Mouse (Mus musculus): ENCODE data around the gene Jak1. TPM values are rescaled to one million over a fixed set of nuclear protein-coding genes. Genes with fewer than 3 reads are reported as not detected.

The Jak1 gene
- total RNA-seq, 2 experiments from 2014 or later, result 121 to 129 TPM

DNA sequence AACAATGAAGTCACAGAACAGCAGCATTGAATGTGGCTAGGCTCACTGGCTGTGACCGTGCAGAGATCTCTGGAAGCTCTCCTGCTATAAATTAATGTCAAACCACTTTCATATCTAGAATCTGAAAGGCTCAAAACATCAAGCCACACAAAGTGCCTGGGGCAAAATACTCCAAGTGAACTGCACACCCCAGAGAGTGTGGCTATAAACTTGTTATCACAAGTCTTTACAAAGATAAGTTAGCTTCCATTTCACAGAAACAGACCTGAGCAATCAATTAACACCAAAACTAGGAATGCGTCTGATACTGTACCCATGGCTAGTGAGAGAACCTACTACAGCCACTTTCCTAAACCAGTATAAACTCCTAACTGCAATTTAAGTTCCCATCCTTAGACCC, 17.7 kb downstream of the Jak1 start:
- Histone ChIP-seq H3K27ac (no peak overlapping the region), H3K4me3 (no peak overlapping the region)
- DNase-seq (ENCODE audit: extremely low spot score in 1 of 2, low spot score in 2 of 2), result no peak
- intact Hi-C loops (cut with DNase I), result no loop called here
- TF ChIP-seq CTCF (IDR thresholded peaks at IDR 0.05), result no peak

DNA sequence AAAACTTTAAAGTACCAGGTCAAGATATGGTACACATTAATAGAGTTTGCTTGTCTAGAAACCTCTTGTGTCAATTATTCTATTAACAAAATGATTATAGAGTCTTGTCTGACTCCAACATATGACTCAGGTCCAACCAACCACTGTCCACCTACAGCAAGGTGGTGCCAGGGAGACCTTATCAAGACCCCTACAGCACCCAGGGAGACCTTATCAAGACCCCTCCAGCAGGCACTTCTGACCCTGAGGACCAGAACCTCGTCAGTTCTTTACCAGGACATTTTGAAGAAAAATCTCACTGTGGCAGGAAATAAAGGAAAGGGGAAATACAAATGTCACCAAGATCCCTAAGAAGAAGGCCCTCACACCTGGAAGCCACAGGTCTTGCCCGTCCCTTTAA, 18.5 kb downstream of the Jak1 start:
- no peak overlapping the region for H3K4me3 ChIP-seq
- H3K27ac ChIP-seq, result no peak overlapping the region
- DNase-seq (ENCODE audit: extremely low spot score in 1 of 2, low spot score in 2 of 2), result no peak
- intact Hi-C loops (cut with DNase I), result no loop called here
- TF ChIP-seq CTCF (IDR thresholded peaks at IDR 0.05), result no peak

DNA sequence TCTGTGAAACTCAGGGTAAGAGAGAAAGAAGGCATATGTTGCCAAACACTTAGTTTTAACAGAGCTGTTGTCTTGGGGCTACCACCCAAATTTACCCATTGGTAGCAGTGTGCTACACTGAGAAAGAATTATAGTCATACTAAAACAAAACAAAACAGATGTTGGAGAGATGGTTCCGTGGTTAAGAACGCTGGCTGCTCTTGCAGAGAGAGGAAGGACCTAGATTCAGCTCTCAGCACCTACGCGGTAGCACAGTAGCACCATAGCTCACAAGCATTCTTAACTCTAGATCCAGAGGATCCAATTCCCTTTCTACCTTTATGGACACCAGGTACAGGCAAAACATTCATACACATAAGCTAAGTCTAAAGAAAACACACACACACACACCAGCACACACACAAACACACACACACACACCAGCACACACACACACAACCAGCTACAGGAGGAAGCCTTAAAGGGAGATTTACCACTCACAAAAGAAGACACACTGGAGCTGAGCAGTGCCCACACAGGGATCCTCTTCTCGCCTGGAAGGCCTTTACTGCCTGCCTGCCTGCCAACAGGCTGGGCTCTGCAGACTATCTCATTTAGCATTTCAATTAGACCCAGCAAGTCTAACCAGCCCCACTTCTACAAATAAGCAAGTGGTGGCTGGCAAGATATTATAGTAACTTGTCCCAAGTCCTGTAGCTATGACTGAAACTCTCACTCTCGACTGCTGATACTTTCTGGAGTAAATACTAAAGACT, 20.6 kb downstream of the Jak1 start:
- Histone ChIP-seq H3K27ac (no peak overlapping the region; the same call in 1 of the 2 replicates), H3K4me3 (no peak overlapping the region)
- DNase-seq (ENCODE audit: extremely low spot score in 1 of 2, low spot score in 2 of 2), result peak in 1 of 2 experiments; percentile 29
- intact Hi-C loops (cut with DNase I), result no loop called here
- TF ChIP-seq CTCF (IDR thresholded peaks at IDR 0.05), result no peak

DNA sequence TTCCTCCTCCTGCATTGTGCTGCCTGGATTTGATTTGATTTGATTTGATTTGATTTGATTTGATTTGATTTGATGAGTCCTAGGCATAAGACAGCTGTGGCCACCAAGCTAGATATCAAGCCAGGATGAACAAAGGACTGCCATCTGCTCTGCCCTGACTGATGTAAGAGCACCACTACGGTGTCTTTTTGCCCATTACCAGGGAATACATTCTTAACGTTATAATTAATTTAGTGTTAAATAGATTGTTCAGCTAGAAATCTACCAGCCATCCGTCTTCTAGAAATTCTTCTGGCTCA, 24.3 kb downstream of the Jak1 start:
- intact Hi-C loops (cut with DNase I), result no loop called here
- no peak for DNase-seq (ENCODE audit: extremely low spot score in 1 of 2, low spot score in 2 of 2)
- no peak overlapping the region for H3K4me3 ChIP-seq
- TF ChIP-seq CTCF (IDR thresholded peaks at IDR 0.05), result no peak
- no peak overlapping the region for H3K27ac ChIP-seq

DNA sequence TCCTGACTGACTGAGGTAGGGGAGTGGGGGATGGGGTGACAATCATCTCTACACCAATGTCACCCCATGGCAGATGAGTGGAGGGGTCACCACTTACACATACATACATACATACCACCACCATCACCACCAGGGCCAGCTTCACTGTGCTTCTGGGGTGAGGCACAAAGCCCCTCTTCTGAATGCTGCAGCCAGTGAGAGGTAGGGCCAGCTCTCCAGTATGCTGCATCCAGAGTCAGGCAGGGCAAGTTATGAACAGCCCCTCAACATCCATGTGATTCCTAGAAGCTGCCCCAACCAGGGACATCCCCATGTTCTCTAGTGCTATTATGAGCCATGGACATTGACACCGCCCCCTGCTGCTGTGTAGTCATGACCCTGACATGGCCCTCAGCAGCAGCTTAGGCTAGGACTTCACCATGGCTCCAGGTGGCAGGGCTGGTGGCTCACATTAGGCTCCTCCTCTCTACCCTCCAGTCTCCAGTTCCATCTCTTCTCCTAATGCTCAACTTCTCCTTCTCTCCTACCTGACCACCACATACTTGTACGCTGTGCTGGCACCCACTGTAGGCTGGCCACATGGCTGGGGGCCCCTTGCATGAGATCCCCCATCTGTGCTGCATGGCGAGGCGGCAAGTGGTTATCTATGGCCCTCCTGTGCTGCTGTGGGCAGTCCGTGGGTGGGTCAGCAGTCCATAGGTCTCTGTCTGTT, 24.8 kb downstream of the Jak1 start:
- H3K4me3 ChIP-seq, result no peak overlapping the region
- intact Hi-C loops (cut with DNase I), result no loop called here
- TF ChIP-seq CTCF (IDR thresholded peaks at IDR 0.05), result no peak
- no peak overlapping the region for H3K27ac ChIP-seq
- no peak for DNase-seq (ENCODE audit: extremely low spot score in 1 of 2, low spot score in 2 of 2)

DNA sequence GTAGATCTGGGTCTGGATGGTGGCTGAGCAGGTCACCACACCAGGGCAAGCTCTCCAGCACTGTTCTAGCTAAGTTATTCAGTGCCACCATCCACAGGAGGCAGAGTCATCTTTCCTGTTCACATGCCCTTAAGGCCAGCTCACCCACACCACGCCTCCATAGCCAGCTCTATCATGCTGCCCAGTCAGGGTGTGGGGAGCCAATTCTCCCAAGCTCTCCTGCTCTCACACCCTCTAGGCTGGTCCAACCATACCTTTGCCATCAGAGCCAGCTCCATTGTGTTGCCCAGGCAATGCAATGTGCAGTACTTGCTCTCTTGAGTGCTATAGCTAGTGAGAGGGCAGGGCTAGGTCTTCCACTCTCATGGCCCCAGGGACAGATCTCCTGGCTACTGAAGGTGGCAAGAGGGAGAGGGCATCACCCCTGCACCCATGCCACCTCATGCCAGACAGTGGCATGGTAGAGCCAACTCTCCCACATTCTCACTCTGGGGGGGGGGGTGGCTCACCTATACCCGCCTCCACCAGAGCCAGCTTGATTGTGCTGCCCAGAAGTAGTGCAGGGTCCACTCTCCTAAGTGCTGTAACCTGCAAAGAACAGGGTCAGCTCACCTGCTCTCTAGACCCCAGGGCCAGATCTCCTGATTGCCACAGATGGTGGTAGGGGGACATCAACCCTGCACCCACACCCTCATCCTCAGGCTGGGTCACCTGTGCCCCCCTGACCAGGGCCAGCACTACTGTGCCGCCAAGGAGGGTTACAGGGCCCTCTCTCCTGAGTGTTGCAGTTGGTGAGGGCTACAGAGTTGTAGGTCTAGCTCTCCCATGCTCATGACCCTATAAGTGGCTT, 25.5 kb downstream of the Jak1 start:
- TF ChIP-seq CTCF (IDR thresholded peaks at IDR 0.05), result no peak
- H3K4me3 ChIP-seq, result no peak overlapping the region
- no peak for DNase-seq (ENCODE audit: extremely low spot score in 1 of 2, low spot score in 2 of 2)
- intact Hi-C loops (cut with DNase I), result no loop called here
- H3K27ac ChIP-seq, result no peak overlapping the region

DNA sequence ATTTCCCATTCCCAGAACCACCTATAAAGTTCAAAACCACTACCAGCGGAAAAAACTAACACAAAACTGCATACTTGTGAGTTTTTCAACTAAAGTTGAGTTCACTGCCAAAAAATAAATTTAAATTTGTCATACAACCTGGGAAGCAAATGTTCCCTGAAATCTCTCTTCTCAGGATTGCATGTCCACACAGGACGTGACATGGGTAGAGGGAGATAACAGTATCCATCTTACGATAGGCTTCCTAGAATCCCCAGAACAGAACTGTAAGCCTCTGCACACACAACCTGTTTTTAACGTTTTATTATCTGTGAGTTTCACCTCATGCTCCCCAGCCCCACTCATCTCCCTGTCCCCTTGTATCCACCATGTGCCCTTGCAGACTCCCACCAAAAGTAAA, 26.5 kb downstream of the Jak1 start:
- no peak overlapping the region for H3K4me3 ChIP-seq
- TF ChIP-seq CTCF (IDR thresholded peaks at IDR 0.05), result no peak
- intact Hi-C loops (cut with DNase I), result no loop called here
- H3K27ac ChIP-seq, result no peak overlapping the region
- DNase-seq (ENCODE audit: extremely low spot score in 1 of 2, low spot score in 2 of 2), result no peak

DNA sequence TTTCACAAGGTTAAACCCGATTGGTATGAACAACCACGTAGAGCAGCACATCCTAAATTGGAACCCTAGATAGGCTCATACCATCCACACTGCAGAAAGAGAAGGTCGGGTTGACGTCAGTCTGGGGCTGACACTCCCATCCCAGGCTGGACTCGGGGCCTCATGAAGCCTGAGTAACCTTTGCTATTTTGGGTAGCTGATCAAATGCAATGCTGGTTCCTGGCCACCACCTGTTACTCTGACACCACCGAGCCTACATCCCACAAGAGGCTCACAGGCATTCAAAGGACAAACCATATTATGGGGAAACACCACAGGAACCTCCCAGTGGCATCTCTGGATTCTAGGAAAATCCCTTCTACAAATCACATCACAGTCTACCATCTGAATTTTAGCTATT, 28.3 kb downstream of the Jak1 start:
- intact Hi-C loops (cut with DNase I), result loop anchor here (2.0 kb wide), 1 partner anchor 16 kb away; no protein-coding TSS in a partner anchor
- no peak for DNase-seq (ENCODE audit: extremely low spot score in 1 of 2, low spot score in 2 of 2)
- H3K27ac ChIP-seq, result no peak overlapping the region
- TF ChIP-seq CTCF (IDR thresholded peaks at IDR 0.05), result no peak
- H3K4me3 ChIP-seq, result no peak overlapping the region

DNA sequence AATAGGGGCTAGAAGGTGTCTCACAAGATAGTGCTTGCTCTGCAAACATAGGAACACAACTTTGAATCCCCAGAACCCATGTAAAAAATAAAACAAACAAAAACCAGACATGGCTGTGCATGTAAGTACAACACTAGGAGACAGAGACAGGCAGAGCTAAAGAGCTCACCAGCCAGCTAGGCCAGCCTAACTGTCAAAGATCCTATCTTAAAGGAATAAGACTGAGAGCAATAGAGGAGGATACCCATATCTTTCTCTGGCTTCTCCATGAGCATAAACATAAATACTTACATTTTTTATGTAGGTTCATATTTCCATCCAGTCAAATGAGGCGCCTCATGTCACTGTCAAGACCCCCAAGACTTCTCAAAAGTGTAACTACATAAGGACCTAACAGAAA, 29.1 kb downstream of the Jak1 start:
- TF ChIP-seq CTCF (IDR thresholded peaks at IDR 0.05), result no peak
- no peak for DNase-seq (ENCODE audit: extremely low spot score in 1 of 2, low spot score in 2 of 2)
- no peak overlapping the region for H3K4me3 ChIP-seq
- no peak overlapping the region for H3K27ac ChIP-seq
- intact Hi-C loops (cut with DNase I), result loop anchor here (2.0 kb wide), 1 partner anchor 17 kb away; no protein-coding TSS in a partner anchor

DNA sequence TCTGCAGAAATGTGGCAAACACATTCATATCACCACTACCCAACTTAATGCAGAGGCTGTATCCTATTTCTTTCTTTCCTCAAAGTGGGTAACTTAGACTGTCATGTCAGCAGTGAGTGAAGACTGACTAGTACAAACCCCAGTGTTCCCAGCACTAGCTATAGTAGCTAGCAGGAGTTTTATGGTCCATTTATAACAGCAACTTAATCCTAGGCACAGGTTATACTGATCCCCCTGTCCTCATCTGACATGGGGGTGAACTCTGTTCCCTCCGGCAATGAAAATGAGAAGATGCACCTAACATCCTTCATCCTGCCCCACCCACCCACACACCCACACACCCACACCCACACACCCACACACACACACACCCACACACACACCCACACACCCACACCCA, 30.3 kb downstream of the Jak1 start:
- H3K4me3 ChIP-seq, result no peak overlapping the region
- TF ChIP-seq CTCF (IDR thresholded peaks at IDR 0.05), result no peak
- 0 out of 2 replicates have a peak overlapping the region, but pooled peaks have one; percentile 26 for H3K27ac ChIP-seq
- DNase-seq (ENCODE audit: extremely low spot score in 1 of 2, low spot score in 2 of 2), result no peak
- intact Hi-C loops (cut with DNase I), result no loop called here

DNA sequence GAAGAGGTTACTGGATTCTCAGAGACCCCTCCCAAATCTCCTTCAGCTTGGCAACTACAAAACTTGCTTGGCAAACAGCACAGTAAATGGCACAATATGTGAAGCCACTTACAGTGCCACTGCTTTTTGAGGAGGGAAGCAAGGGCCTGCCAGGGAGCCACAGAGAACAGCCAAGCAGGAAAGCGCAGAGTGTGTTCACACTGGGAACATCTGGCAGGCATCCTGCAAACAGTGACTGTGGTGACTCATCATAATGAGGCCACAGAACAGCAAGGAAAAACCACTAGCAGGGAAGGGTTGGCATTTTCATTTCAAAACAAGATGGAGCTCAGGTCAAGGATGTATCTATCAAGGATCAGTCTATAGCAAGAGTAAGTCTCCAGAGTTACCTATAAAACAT, 30.8 kb downstream of the Jak1 start:
- Histone ChIP-seq H3K27ac (0 out of 2 replicates have a peak overlapping the region, but pooled peaks have one; percentile 26), H3K4me3 (no peak overlapping the region)
- peak; percentile 32 to 38 for DNase-seq (ENCODE audit: extremely low spot score in 1 of 2, low spot score in 2 of 2)
- TF ChIP-seq CTCF (IDR thresholded peaks at IDR 0.05), result no peak
- intact Hi-C loops (cut with DNase I), result no loop called here

DNA sequence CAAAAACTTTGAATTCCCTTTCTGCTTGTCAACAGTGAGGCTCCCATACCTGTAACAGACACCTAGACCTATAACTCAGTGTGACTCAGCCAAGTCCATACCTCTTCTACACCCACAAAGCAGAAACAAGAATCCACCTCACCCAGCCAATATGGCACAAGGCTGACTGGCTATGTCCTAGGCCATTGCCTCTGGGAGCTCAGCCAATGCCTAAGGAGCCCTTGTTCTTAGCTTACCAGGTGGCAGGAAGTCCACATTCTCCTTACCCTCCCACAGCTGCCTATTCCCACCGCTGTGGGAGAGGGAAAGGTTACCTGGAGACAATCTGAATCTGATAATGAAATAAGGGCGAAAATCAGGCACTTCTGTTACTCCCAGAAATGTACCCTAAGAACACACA, 34.5 kb downstream of the Jak1 start:
- DNase-seq (ENCODE audit: extremely low spot score in 1 of 2, low spot score in 2 of 2), result no peak
- TF ChIP-seq CTCF (IDR thresholded peaks at IDR 0.05), result no peak
- H3K4me3 ChIP-seq, result no peak overlapping the region
- no peak overlapping the region for H3K27ac ChIP-seq
- intact Hi-C loops (cut with DNase I), result no loop called here
